Mouse (Mus musculus) testis, postnatal 14 days (tissue): ENCODE measurements around the gene Slc35e2.
"Not testable (repeated sequence)": the region's sequence is repeated elsewhere in the genome, so short reads cannot be mapped to it uniquely, and the experiment has no call there.

ENCODE experiments used
- DNase-seq: peaks from one replicate; pipeline ENCODE4 v3.0.0; 2021; ENCODE audit warnings: low spot score

Gene Slc35e2

GRCm38 (mm10) chr4:155601091-155601996, at the start of gene Slc35e2:
Gene Slc35e2 (plus strand): TSS chr4:155601416.
- DNase-seq, result peak; percentile 92

- no peak for DNase-seq
These were observed 48.2 kb upstream of the Slc35e2 start for GRCm38 (mm10) chr4:155552917-155553532.

- DNase-seq, result no peak
These were observed 46.3 kb upstream of the Slc35e2 start for GRCm38 (mm10) chr4:155554880-155555279.

- DNase-seq, result no peak
These were observed 45.8 kb upstream of the Slc35e2 start for GRCm38 (mm10) chr4:155555464-155555863.

- no peak for DNase-seq
These were observed 41.8 kb upstream of the Slc35e2 start for GRCm38 (mm10) chr4:155559454-155559853.

- no peak for DNase-seq
These were observed 40.3 kb upstream of the Slc35e2 start for GRCm38 (mm10) chr4:155560932-155561331.

- no peak for DNase-seq
These were observed 39.4 kb upstream of the Slc35e2 start, which contains the start of gene Nadk for GRCm38 (mm10) chr4:155561661-155562442. Gene Nadk (plus strand): TSS chr4:155562378.

GRCm38 (mm10) chr4:155562725-155563399, 38.4 kb upstream of the Slc35e2 start:
- peak; percentile 74 for DNase-seq

GRCm38 (mm10) chr4:155563400-155564231, 37.6 kb upstream of the Slc35e2 start:
- peak; percentile 96 for DNase-seq

- DNase-seq, result peak; percentile 66
These were observed 36.7 kb upstream of the Slc35e2 start for GRCm38 (mm10) chr4:155564315-155565069.

GRCm38 (mm10) chr4:155566555-155566954, 34.7 kb upstream of the Slc35e2 start:
- no peak for DNase-seq

- no peak for DNase-seq
These were observed 33.0 kb upstream of the Slc35e2 start for GRCm38 (mm10) chr4:155568170-155568569.

- DNase-seq, result no peak
These were observed 32.4 kb upstream of the Slc35e2 start for GRCm38 (mm10) chr4:155568632-155569370.

GRCm38 (mm10) chr4:155569818-155570217, 31.4 kb upstream of the Slc35e2 start:
- DNase-seq, result no peak

- DNase-seq, result not testable (repeated sequence)
These were observed 30.9 kb upstream of the Slc35e2 start for GRCm38 (mm10) chr4:155570315-155570714.

GRCm38 (mm10) chr4:155571442-155571841, 29.8 kb upstream of the Slc35e2 start:
- DNase-seq, result no peak

- no peak for DNase-seq
These were observed 28.1 kb upstream of the Slc35e2 start for GRCm38 (mm10) chr4:155573155-155573554.

GRCm38 (mm10) chr4:155573876-155574275, 27.3 kb upstream of the Slc35e2 start:
- DNase-seq, result no peak

- DNase-seq, result no peak
These were observed 26.3 kb upstream of the Slc35e2 start for GRCm38 (mm10) chr4:155574931-155575330.
